Mouse (Mus musculus) cortical plate, adult 2 months (tissue): ENCODE data around the gene Clec2l.

Experiments used
- CTCF ChIP-seq: fragments of 200-500 bp; IDR thresholded peaks from 2 replicates; pipeline ENCODE4 v1.5.1; 2011; ENCODE audit warnings: mild to moderate bottlenecking, control low read depth, low read length; ENCODE audit not compliant: insufficient read depth; ENCODE audit errors: extremely low read depth
- POLR2A ChIP-seq: fragments of 200-500 bp; IDR thresholded peaks from 2 replicates; pipeline ENCODE4 v1.6.1; 2011; ENCODE audit warnings: mild to moderate bottlenecking, low read length, control low read depth; ENCODE audit not compliant: insufficient read depth; ENCODE audit errors: extremely low read depth

- TF ChIP-seq POLR2A (no peak), CTCF (no peak)
These were observed 13.9 kb downstream of the Clec2l start for GRCm38 (mm10) chr6:38676723-38677122.
